Mouse (Mus musculus) E14TG2a.4 (cell line): ENCODE data around the gene Tenm4.

Experiments used
- CTCF ChIP-seq: conservative IDR thresholded peaks from 2 replicates; pipeline ENCODE4 v1.5.1; 2014; ENCODE audit warnings: low read length
- NANOG ChIP-seq: IDR thresholded peaks from 2 replicates; pipeline ENCODE4 v1.6.1; 2014; ENCODE audit warnings: borderline replicate concordance, low read length, mixed read lengths
- POU5F1 ChIP-seq: IDR thresholded peaks from 2 replicates; pipeline ENCODE4 v1.6.1; 2014; ENCODE audit warnings: low read length, borderline replicate concordance

DNA sequence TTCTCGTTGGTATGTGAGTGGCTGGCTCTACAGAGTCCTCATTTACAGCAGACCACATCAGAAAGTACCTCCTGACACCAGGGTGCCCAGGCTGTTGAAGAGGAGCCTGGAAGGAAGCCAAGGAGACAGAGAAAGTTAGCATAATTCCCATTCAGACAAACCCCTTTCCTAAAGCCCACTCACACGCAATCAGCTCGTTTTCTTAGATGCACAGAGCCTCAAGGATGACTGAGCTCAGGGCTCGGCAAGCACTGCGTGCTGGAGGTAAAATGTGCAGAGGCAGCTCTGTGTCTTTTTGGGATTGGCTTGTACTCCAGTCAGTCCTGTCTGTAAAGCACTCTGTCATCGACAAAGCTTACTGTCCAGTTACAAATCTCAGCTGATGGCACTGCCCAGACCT lies 480.0 kb downstream of the Tenm4 start:
- TF ChIP-seq CTCF = no peak
- TF ChIP-seq NANOG = no peak
- TF ChIP-seq POU5F1 = no peak
